Mouse (Mus musculus) spleen, adult 12 weeks (tissue): ENCODE results near the gene Pacsin2.
A peak's percentile ranks its signal among the peaks of the same experiment; 100 is the strongest.
"Not testable (repeated sequence)": the region's sequence is repeated elsewhere in the genome, so short reads cannot be mapped to it uniquely, and the experiment has no call there.

Experiments used
- DNase-seq: peaks from one replicate; pipeline ENCODE4 v3.0.0; 2022; ENCODE audit warnings: low spot score

Pacsin2 gene

DNA sequence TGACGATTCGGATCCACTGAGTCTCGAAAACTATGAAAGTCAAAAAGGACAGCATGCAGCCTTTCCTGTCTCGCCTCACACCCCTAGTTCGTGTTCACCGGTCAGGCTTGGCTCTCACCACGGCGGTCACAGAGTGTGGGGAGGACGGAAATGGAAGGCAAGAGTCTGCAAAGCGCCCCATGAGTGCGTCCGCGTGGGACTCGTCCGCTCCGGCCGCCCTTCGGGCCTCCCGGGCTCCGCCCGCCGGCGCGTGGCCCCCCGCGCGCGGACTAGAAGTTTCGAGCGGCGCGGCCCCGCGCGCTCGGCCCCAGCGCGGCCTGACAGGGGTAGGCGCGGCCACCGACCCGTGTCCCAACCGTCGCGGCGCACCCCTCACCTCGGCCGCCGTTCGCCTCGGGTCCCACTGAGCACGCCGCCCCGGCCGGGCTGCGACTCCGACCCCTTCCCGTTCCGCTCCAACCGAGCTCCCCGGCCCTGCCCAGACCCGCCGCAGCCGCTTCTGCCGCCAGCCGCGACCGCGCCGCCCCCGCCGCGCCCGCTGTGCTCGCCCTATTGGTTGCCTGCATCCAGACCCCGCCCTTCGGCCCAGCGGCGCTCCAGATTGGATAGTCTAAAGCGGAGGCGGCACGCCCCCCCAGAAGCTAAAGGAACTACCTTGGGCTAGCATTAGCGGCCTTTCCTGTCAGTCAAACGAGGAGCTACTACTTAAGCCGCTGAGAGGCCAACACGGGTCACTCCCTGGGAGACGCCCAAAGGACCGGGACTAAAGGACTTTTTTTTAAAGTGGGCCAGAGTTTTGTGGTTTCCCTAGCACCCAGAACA, at the start of gene Pacsin2:
Gene Pacsin2 (minus strand): TSS at position 524 of the 822 bp plus-strand sequence.
- DNase-seq, result peak; percentile 96

DNA sequence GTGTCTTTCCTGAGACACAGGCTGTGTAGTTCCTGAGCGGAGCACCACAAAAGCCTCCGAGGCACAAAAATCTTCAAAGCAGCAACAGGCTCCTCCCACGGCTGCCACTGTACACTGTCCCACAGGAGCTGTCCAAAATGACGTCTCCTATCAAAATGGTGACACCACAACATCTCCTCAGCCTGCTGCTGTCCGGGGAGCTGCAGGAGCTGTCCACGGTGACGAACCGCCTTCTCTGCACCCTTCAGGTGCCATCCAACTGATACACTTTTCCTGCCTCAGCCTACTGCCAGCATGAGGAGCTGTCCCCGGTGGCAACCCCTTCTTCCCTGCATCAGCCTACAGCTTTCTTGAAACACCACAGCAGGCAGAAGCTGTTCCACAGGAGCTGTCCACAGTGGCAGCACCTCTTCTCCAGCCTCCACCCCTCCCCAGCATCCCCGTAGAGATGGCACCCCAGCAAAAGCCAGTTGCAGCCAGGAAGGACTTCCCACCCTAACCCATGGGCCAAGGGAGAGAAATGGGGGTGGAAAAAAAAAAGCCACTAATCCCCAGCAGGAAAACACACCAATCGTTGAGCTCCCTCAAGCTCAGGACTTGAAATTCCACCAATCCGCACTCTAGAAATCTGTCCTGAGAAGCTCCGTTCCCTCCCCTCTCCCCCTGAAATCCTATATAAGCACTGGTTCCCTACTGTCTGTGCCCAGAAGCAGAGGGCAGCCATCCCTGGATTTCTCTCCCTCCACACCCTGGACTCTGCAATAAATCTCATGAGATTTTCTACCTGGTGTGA, 48.3 kb upstream of the Pacsin2 start:
- DNase-seq, result no peak

DNA sequence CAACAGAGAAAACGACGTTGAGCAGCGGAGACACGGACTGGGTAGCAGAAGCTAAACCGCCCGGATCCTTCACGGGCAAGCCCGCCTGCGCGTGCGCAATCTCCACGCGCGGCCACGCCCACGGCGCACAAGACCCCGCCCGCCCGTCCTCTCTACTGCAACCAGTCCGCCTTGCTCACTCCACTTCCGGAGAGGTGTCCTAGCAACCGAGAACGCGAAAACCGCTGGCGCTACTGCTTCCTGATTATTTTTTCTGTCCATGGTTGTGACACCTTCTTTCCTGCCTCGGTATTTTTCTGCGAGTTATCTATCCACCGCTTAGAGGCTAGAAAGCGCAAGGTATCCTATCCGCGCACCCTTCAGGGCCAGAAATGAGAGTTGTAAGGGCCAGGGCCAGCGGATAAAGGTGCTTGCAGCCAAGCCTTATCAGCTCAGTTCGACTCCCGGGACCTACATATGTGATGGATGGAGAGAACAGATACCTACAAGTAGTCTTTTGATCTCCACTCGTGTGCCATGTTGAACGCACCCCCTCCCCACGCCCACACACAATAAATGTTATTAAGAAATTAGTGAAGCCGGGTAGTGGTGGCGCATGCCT, 46.5 kb upstream of the Pacsin2 start, which contains the start of gene Ttll1:
Gene Ttll1 (minus strand): TSS at position 89 of the 601 bp plus-strand sequence.
- DNase-seq, result peak; percentile 93

DNA sequence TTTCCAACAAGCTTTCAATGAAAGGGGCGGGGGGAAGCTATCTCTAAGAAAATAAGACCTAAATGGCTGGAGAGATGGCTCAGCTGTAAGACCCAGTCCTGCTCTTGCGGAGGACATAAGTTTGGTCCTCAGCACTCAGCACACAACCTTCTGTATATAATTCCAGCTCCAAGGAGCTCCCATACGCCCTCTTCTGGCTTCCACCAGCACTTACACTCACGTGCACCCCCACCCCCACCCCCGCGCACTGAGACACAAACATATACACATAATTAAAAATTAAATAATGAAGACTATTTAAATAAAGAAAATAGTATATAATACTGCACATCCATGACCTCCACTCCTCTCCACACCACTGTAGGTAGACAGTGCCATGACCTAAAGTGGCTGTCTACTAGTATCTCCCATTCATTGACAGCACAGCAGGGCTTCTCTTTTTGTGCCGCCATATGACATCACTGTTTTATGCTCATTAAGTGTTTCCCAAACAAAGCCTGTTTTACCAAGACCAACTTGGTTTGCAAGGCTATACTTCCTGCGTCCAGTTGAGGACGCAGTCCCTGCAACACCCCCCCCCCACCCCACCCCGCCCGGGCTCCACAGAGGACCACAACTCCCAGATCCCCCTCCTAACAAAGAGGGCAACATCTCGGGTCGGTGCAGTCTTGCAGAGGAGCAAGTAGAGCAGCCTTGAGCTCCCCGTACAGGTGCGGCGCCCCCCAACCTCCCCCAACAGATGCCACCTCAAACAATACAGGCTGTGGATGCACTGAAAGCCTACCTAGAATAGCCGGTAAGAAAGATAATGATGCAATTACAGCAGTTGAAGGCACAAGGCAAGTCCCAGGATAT, 45.8 kb upstream of the Pacsin2 start:
- DNase-seq, result no peak

DNA sequence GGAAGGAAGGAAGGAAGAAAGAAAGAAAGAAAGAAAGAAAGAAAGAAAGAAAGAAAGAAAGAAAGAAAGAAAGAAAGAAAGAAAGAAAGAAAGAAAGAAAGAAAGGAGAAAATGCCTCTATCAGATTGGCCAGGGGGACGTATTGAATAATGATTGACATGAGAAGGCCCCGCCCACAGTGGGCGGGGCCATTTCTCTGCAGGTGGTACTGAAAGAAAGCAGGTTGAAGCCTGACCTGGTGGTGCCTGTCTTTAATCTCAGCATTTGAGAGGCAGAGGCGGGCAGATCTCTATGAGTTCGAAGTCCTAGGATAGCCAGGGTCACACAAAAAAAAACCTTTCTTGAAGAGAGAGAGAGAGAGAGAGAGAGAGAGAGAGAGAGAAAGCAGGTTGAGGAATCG, 37.1 kb upstream of the Pacsin2 start:
- not testable (repeated sequence) for DNase-seq

DNA sequence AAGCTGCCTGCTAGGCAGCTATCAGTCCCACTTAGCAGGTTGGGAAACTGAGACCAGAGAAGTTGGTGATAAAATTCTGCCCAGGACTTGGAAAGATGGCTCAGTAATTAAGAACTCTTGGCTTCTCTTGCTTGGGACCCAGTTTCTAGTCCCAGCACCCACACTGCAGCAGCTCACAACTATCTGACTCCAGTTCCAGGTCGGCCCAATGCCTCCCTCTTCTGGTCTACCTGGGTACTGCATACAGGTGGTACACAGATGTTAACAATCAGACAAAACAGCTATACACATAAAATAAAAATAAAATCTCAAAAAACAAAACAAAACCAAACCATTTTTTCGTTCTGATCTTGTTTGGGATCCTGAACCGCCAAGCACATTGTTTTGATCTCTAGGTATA, 35.9 kb upstream of the Pacsin2 start:
- DNase-seq, result peak; percentile 59

DNA sequence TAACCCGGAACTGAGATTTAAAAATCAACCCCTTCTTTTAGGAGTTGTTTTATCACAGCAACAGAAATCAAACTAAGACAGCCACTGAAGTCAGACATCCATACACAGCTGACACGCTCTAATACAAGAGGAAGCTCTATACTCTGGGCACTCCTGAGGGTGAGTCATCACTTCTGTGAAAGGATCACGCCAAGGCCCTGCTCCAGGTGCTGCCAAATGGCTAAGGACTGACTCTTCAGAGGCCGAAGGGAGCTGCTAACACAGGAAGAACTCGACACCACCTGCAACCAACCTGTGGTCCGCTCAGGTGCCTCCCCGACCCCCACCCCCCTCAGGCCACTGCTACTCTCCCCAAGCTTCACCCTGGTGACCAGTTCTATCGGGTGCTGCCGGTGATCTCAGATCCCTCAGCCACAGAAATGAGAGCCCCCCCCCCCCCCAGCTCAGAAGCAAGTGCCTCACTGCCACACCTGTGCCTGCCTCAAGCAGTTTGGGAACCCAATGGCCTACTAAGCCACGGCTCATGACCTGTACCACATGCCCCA, 34.9 kb upstream of the Pacsin2 start:
- no peak for DNase-seq

DNA sequence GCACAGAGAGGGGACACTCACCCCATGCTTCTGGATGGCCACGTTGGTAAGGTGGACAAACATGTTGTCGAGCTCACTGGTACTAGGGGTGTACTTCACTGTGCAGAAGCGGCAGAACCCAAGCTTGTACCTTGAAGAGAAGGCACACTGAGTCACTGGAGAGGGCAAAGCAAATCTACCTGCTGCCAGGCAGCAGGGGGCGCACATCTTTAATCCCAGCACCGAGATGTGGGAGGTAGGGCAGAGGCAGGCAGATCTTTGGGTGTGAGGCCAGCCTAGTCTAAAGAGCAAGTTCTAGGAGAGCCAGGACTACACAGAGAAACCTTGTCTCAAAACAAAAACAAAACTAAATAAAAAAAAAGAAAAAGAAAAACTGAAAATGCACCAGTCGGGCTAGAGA, 32.9 kb upstream of the Pacsin2 start:
- no peak for DNase-seq

DNA sequence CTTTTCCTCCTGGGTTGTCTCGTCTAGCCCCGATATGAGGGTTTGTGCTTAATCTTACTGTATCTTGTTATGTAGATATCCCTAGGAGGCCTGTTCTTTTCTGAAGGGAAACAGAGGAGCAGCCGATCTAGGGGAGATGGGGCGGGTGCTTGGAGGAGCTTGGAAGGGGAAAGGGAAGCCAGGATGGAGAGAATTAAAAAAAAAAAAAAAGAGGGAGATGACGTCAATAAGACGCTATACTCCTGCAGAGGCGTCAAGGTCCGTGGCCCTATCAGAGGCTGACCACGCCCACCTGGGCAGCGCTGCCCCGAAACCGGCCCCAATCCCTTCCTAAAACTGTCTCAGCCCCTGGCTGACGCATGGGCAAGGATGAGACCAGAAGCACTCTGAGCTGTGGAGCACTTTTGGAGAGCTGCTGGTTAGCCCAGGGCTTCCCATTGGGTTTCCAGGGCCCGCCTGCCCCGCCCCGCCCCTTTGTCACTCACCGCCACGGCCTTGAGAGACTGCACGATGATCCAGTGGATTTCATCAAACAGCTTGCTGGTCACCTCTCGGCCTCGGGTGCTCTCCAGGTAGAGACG, 31.5 kb upstream of the Pacsin2 start:
- no peak for DNase-seq

DNA sequence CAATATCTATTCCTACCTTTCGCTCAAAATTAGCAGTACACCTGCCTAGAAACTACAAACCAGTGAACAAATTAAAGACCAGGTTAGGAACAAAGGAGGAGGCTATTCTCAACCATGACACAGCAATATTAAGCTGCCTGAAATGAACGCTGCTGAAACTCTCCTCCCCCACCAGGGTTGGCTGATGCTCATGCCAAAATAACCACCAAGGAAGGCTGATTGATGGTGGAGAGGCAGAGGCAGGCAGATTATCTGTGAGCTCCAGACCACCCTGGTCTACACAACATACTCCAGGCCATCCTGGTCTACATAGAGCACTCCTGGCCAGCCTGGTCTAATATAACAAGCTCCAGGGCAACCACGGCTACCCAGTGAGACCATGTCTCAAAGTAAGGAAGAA, 30.8 kb upstream of the Pacsin2 start:
- DNase-seq, result no peak

DNA sequence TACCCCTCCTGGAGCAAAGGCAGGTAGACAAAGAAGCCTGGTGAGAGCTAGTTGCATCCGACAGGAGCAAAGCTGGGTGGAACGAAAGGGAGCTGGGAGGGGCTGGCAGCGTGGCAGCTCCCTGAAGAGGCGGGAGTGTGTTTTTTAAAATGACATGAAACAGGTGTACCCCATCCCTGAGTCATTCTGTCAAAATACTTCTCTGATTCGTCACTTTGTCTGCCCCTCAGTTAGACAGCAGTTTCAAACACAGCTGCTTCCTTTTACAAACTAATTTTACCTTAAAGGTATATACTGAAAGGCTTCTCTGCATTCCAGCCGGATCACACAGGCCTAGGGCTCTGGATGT, 30.1 kb upstream of the Pacsin2 start:
- DNase-seq, result no peak

DNA sequence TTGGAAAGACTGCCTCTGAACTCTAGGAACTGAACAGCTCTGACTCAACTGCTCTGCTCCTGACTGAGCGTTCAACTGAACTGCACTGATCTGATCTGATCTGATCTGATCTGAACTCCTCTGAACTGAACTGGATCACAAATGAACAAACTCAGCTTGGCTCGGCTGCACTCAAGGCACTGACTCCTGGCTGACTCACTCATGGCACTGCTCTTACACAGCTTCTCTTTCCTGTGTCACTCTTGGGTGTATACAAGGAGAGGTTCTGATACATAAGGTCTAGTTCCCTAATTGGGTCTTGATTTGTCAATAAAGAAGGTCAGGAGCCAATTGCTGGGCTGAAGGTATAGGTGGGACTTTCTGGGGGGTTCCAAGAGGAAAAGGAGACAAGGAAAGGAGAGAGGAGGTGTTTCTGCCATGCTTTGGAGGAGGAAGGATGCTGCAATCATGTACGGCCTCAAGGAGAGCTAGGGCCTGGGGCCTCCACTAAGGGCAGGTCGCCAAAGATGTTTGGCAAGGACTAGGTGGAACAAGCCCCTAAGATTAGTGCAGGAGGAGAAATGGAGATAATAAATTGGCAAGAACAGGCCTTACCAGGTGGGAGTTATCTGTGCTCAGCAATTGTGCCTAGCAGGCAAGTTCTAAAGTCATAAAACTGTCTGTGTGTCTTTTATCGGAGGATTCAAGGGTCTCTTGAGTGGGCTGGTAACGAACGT, 29.6 kb upstream of the Pacsin2 start:
- DNase-seq, result no peak

DNA sequence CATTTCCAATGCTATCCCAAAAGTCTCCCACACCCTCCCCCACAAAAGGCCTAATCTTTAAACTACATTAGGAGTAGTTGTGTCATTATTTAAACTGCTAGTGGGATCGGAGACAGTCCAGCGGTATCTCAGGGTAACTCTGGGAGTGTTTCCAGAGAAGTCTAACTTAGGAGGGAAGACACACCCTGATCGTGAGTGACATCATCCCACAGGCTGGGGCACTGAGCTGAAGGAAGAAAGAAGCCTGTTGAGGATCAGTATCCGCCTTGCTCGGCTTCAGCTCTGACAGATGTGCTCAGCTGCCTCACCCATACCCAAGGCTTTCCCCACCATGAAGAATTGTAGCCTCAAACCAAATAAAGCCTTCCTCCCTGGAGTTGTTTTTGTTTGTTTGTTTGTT, 27.5 kb upstream of the Pacsin2 start:
- DNase-seq, result no peak

DNA sequence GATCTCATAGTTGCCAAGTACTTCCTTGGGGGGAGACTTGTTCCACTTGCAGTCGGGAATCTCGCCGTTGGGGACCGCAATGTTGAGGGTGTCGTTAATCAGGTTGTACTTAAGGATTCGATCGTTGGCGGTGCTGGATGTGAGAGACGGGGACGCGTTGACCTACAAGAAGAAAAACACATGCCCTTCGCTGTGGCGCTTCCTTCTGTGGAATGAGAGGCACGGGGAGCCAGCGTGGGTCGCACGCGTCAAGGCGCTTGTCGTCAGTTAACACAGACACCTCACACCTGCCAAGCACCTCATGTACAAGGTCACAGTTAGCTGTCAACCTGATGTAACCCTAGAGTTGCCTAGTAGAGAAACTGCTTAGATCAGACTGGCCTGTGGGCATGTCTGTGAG, 25.1 kb upstream of the Pacsin2 start:
- no peak for DNase-seq

DNA sequence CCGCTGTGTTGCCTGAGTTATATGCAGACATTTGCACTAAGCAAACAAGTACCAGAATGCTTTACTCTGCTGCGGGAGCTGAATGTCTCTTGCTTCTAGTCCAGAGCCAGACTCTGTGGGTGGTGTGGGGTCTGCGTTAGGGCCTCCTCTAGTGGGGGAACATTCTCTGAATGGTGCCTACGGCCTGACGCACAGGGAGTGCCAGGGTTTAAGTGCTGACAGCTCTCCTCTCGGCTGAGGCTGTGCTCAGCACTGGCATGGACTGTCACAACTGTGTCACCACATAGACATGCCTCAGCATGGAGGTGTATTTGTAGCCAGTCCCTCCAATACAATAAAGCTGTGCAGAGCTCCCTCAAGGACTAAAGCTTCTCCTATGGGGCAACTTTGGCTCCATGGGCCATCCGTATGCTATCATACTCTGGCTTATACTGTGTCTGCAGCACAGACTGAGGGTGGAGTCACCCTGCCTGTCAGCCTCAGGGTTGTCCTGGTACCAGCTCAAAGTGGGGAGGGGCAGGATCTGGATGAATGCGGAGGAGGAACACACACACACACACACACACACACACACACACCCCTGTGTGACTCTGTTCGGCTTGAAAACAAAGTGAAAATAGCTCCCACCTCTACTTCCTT, 23.2 kb upstream of the Pacsin2 start:
- DNase-seq, result no peak

DNA sequence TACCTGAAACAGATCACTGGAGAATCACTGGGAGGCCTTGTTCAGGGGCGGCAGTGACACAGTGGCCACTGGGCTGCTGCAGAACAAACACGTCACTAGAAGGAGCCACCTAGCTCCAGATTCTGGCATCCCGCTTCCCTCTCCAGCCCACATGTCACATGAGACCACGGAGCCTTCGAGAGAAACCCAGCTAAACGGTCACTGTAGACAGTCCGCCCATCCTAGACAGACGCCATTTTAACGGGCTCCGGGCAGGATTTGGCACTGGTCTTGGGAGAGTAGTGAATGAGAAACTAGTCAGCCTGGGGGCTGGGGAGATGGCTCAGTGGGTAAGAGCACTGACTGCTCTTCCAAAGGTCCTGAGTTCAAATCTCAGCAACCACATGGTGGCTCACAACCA, 19.9 kb upstream of the Pacsin2 start:
- DNase-seq, result no peak

DNA sequence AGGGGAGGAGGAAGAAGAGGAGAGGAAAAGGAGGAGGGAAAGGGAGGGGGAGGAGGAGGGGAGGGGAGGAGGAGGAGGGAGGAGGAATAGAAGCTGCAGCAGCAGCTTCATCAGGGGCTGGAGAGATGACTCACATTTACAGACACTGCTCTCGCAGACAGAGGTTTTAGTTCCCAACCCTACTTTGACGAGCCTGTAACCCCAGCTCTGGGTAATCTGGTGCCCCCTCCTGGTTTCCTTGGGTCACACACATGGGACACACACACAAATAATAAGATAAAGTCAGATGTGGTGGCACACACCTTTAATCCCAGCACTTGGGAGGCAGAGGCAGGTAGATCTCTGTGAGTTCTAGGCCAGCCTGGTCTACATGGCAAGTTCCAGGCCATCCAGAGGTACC, 19.1 kb upstream of the Pacsin2 start:
- peak; percentile 42 for DNase-seq

DNA sequence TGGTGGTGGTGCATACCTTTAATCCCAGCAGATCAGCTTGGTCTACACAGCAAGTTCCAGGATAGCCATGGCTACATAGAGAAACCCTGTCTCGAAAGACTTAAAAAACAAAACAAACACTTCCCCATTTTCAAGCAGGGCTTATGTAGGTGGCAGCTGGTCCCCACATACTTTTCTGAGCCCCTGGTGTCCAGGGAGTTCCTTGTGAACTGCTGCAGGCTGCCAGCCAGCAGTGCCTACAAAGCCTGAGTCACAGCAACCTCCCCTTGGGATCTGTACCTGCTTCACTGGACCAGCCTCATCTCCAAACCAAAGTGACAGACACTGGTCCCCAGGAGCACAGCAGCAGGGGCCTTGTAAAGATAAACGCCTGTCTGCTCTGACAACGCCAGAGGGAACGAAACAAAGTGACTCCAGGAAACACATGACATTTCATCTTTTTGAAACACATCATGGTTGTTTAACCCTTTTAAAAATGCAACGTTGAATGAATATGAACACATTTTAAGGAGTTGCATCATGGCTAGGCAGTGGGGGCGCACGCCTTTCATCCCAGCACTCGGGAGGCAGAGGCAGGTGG, 18.3 kb upstream of the Pacsin2 start:
- no peak for DNase-seq

DNA sequence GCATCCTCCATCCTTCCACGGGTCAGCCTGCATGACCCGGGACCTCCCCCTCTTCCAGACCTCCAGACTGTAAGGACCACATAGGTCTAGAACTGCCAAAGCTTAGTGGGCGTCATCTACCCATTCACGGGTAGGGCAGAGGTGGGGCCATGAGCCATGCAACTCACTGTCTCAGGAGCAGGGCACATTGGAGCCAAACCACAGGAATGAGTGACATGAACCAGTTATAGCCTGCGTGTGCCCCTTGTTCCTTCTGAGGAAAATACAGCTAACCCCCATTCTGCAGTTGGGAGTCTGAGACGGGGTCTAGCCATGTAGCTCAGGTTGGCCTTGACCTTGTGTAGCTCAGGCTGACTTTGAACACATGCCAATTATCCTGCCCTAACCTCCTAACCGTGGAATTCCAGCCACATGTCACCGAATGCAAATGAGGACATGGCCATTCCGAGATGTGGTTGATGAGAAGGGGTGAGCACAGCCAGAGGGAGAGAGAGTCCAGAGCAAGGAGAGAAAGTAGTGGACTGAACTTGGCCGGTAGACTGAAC, 16.9 kb upstream of the Pacsin2 start:
- no peak for DNase-seq

DNA sequence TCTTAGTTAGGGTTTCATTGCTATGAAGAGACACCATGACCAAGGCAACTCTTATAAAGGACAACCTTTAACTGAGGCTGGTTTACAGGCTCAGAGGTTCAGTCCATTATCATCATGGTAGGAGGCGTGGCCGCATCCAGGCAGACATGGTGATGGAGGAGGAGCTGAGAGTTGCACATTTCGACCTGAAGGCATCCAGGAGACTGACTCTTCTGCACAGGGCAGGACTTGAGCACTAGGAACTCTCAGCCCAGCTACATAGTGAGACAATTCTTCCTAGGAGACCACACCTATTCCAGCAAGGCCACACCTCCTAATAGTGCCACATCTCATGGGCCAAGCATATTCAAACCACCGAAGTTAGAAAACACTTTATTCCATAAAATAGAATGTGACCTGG, 15.4 kb upstream of the Pacsin2 start:
- no peak for DNase-seq
